Mouse (Mus musculus): ENCODE measurements around the gene D430019H16Rik.

DNA sequence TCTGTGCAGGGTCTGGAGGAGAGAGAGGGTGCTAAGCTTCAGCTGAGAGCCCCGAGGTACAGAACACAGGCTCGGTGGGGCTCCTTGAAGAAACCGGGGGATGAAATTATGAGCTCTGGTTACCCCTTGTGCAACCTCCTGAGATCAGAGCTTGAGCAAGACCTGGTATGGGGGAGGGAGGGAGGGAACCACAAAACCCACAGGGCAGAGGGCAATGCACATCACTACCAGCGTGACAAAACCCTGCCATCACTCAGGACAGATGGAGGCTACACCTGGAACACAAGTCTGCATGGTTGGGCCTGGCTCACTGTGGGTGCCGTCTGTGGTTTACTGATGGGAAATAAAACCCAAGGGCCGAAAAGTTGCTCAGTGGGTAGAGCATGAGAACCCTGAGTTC is 37.1 kb downstream of the D430019H16Rik start:
- TF ChIP-seq CTCF (IDR thresholded peaks at IDR 0.05; ENCODE audit: low read depth, low read length) (no peak), POLR2A (IDR thresholded peaks at IDR 0.05; ENCODE audit: extremely low read depth, insufficient read depth, low read length) (no peak)

Data from liver, adult 2 months (tissue).